Mouse (Mus musculus) CH12.LX (cell line): ENCODE data around the gene Ywhag.
A peak's percentile ranks its signal among the peaks of the same experiment; 100 is the strongest.

Experiments
- BHLHE40 ChIP-seq: IDR thresholded peaks from 2 replicates; pipeline ENCODE4 v1.6.1; 2011; ENCODE audit warnings: mild to moderate bottlenecking, low read depth, low read length, improper control_type of control experiment
- CTCF ChIP-seq, 2 experiments: IDR thresholded peaks in 1 of 2; conservative IDR thresholded peaks in 1 of 2; 2 replicates each; pipeline ENCODE4 v1.5.1; 2011 to 2012; ENCODE audit warnings: low read depth in 2 of 2, low read length in 2 of 2, improper control_type of control experiment in 1 of 2, inconsistent platforms in 1 of 2, mild to moderate bottlenecking in 1 of 2, moderate library complexity in 1 of 2
- ETS1 ChIP-seq: conservative IDR thresholded peaks from 2 replicates; pipeline ENCODE4 v1.6.1; 2012; ENCODE audit warnings: low read depth, mild to moderate bottlenecking, inconsistent platforms, low read length, improper control_type of control experiment, moderate library complexity
- MAX ChIP-seq: IDR thresholded peaks from 2 replicates; pipeline ENCODE4 v1.6.1; 2011; ENCODE audit warnings: low read length, improper control_type of control experiment
- POLR2A ChIP-seq: IDR thresholded peaks from 2 replicates; pipeline ENCODE4 v1.6.1; 2011; ENCODE audit warnings: low read depth, mild to moderate bottlenecking, improper control_type of control experiment, low read length
- ZKSCAN1 ChIP-seq: IDR thresholded peaks from 2 replicates; pipeline ENCODE4 v1.6.1; 2012; ENCODE audit warnings: low read depth, inconsistent platforms, low read length, improper control_type of control experiment, borderline replicate concordance

GRCm38 (mm10) chr5:135894958-135895357 is 39.5 kb downstream of the Ywhag start:
- no peak for TF ChIP-seq MAX
- no peak for TF ChIP-seq POLR2A
- no peak for TF ChIP-seq ETS1
- TF ChIP-seq ZKSCAN1 = no peak
- TF ChIP-seq CTCF (conservative IDR thresholded peaks at IDR 0.05 in 1 of 2, IDR thresholded peaks at IDR 0.05 in 1 of 2; ENCODE audit: low read depth in 2 of 2, low read length in 2 of 2) = no peak
- peak; percentile 45 for TF ChIP-seq BHLHE40
